Mouse (Mus musculus): ENCODE data around the gene C2cd4a.

Gene C2cd4a

GRCm38 (mm10) chr9:67832046-67832605, at the start of gene C2cd4a:
Gene C2cd4a (minus strand): TSS chr9:67832330.
- DNase-seq (ENCODE audit: low spot score) = peak; percentile 19

- no peak for DNase-seq (ENCODE audit: low spot score)
Observed at GRCm38 (mm10) chr9:67878197-67878769, 46.2 kb upstream of the C2cd4a start.

GRCm38 (mm10) chr9:67877081-67877718, 45.1 kb upstream of the C2cd4a start:
- DNase-seq (ENCODE audit: low spot score) = peak; percentile 56

- DNase-seq (ENCODE audit: low spot score) = peak; percentile 24
Observed at GRCm38 (mm10) chr9:67875337-67875736, 43.2 kb upstream of the C2cd4a start.

- DNase-seq (ENCODE audit: low spot score) = no peak
Observed at GRCm38 (mm10) chr9:67874522-67875222, 42.5 kb upstream of the C2cd4a start.

GRCm38 (mm10) chr9:67869691-67870450, 37.7 kb upstream of the C2cd4a start:
- DNase-seq (ENCODE audit: low spot score) = no peak

- no peak for DNase-seq (ENCODE audit: low spot score)
Observed at GRCm38 (mm10) chr9:67867411-67867810, 35.3 kb upstream of the C2cd4a start.

GRCm38 (mm10) chr9:67865411-67865810, 33.3 kb upstream of the C2cd4a start:
- no peak for DNase-seq (ENCODE audit: low spot score)

GRCm38 (mm10) chr9:67864011-67864410, 31.9 kb upstream of the C2cd4a start:
- DNase-seq (ENCODE audit: low spot score) = no peak

- no peak for DNase-seq (ENCODE audit: low spot score)
Observed at GRCm38 (mm10) chr9:67863332-67863731, 31.2 kb upstream of the C2cd4a start.

GRCm38 (mm10) chr9:67860273-67860672, 28.1 kb upstream of the C2cd4a start:
- no peak for DNase-seq (ENCODE audit: low spot score)

GRCm38 (mm10) chr9:67851150-67851549, 19.0 kb upstream of the C2cd4a start:
- DNase-seq (ENCODE audit: low spot score) = no peak

- peak; percentile 12 for DNase-seq (ENCODE audit: low spot score)
Observed at GRCm38 (mm10) chr9:67849846-67850245, 17.7 kb upstream of the C2cd4a start.

- no peak for DNase-seq (ENCODE audit: low spot score)
Observed at GRCm38 (mm10) chr9:67849397-67849796, 17.3 kb upstream of the C2cd4a start.

- DNase-seq (ENCODE audit: low spot score) = no peak
Observed at GRCm38 (mm10) chr9:67847606-67848005, 15.5 kb upstream of the C2cd4a start.

- no peak for DNase-seq (ENCODE audit: low spot score)
Observed at GRCm38 (mm10) chr9:67846089-67846488, 14.0 kb upstream of the C2cd4a start.

GRCm38 (mm10) chr9:67845648-67846047, 13.5 kb upstream of the C2cd4a start:
- DNase-seq (ENCODE audit: low spot score) = no peak

GRCm38 (mm10) chr9:67845012-67845411, 12.9 kb upstream of the C2cd4a start:
- no peak for DNase-seq (ENCODE audit: low spot score)

- DNase-seq (ENCODE audit: low spot score) = no peak
Observed at GRCm38 (mm10) chr9:67842797-67843196, 10.7 kb upstream of the C2cd4a start.

GRCm38 (mm10) chr9:67839981-67840859, 8.1 kb upstream of the C2cd4a start, which contains the start of gene Vps13c:
Gene Vps13c (plus strand): TSS chr9:67840396.
- DNase-seq (ENCODE audit: low spot score) = peak; percentile 81

GRCm38 (mm10) chr9:67837311-67837710, 5.2 kb upstream of the C2cd4a start:
- no peak for DNase-seq (ENCODE audit: low spot score)

Measured in urinary bladder, postnatal 14 days (tissue).